Mouse (Mus musculus) kidney, adult 2 months (tissue): ENCODE results near the gene Wdr20. TPM values are rescaled to one million over a fixed set of nuclear protein-coding genes. Genes with fewer than 3 reads are reported as not detected.
A peak's percentile ranks its signal among the peaks of the same experiment; 100 is the strongest.

ENCODE experiments used
- DNase-seq: peaks from one replicate; pipeline ENCODE4 v3.0.0; 2021
- H3K27ac ChIP-seq: fragments of 200-500 bp; 2 replicates; pipeline ENCODE4 v1.5.1; 2012; ENCODE audit warnings: low read depth, low read length, control low read depth, inconsistent platforms; ENCODE audit not compliant: insufficient read depth
- H3K27me3 ChIP-seq: fragments of 200-500 bp; replicated peaks from 2 replicates; pipeline ENCODE4 v1.6.1; 2012; ENCODE audit warnings: mild to moderate bottlenecking, moderate library complexity, low read length, inconsistent platforms; ENCODE audit not compliant: control insufficient read depth, insufficient read depth
- H3K36me3 ChIP-seq: fragments of 200-500 bp; 2 replicates; pipeline ENCODE4 v1.6.1; 2012; ENCODE audit warnings: mild to moderate bottlenecking, moderate library complexity, low read length, inconsistent platforms; ENCODE audit not compliant: control insufficient read depth, insufficient read depth
- H3K4me1 ChIP-seq: fragments of 200-500 bp; 2 replicates; pipeline ENCODE4 v1.6.1; 2011; ENCODE audit warnings: low read length; ENCODE audit not compliant: control insufficient read depth, insufficient read depth
- H3K4me3 ChIP-seq: fragments of 200-500 bp; 2 replicates; pipeline ENCODE4 v1.5.1; 2011; ENCODE audit warnings: mild to moderate bottlenecking, low read depth, low read length, control low read depth; ENCODE audit not compliant: insufficient read depth
- CTCF ChIP-seq: fragments of 200-500 bp; conservative IDR thresholded peaks from 2 replicates; pipeline ENCODE4 v1.5.1; 2011; ENCODE audit warnings: low read depth, mild to moderate bottlenecking, control low read depth, low read length, moderate library complexity, mixed read lengths; ENCODE audit not compliant: insufficient read depth, insufficient read length
- POLR2A ChIP-seq: fragments of 200-500 bp; IDR thresholded peaks from one replicate; pipeline ENCODE4 v1.6.1; 2011; ENCODE audit warnings: low read depth, low read length, control low read depth
- WGBS: fragments of 180-500 bp; shearing (Covaris S2); methylation state at CpG from one replicate; pipeline ENCODE4 v1.1.7; 2018; 5-methylcytosine and 5-hydroxymethylcytosine counted together
- polyA plus RNA-seq: library from polyadenylated mRNA; depleted of rRNA; stranded (reverse); fragments of >200 nt; gene quantifications from 2 replicates; pipeline ENCODE4 v1.2.3, GENCODE M21; 2012; rRNA removed

The Wdr20 gene
- polyA plus RNA-seq, 1 experiment, result 24.0 TPM

- 1% methylated on average over 36 of the region's 36 CpGs for WGBS
- TF ChIP-seq POLR2A (no peak), CTCF (no peak)
- peak; percentile 98 for DNase-seq
- Histone ChIP-seq H3K4me3 (peak overlapping the region; percentile 65), H3K27ac (peak overlapping the region; percentile 78), H3K27me3 (no peaks in the 10 kb centered on the region), H3K4me1 (no peaks in the 10 kb centered on the region; the same call in 1 of the 2 replicates), H3K36me3 (no peaks in the 10 kb centered on the region)
Measured at GRCm38 (mm10) chr12:110845131-110845880, 107.6 kb downstream of the Wdr20 start.

- DNase-seq, result no peak
- WGBS, result 71% methylated on average over 6 of the region's 6 CpGs
- TF ChIP-seq CTCF, result no peak
- TF ChIP-seq POLR2A, result no peak
Measured at GRCm38 (mm10) chr12:110846191-110846765, 108.5 kb downstream of the Wdr20 start.

GRCm38 (mm10) chr12:110850010-110850928 is 112.5 kb downstream of the Wdr20 start, which contains the start of gene Zfp839:
TSS of gene Zfp839 (plus strand) at chr12:110850253.
- peaks cover 8% of the 10 kb centered on the region; the same call in 1 of the 2 replicates for H3K4me1 ChIP-seq
- TF ChIP-seq CTCF (no peak), POLR2A (peak; percentile 22)
- no peaks in the 10 kb centered on the region for H3K36me3 ChIP-seq
- H3K27me3 ChIP-seq, result no peaks in the 10 kb centered on the region
- H3K4me3 ChIP-seq, result peak within 1 kb of the TSS; percentile 87
- DNase-seq, result peak; percentile 92
- under 1% methylated on average over 84 of the region's 89 CpGs for WGBS
- peak within 1 kb of the TSS; percentile 80 for H3K27ac ChIP-seq

More at GRCm38 (mm10) chr12:110846191-110846765, 108.5 kb downstream of the Wdr20 start:
- peaks cover 5% of the 10 kb centered on the region; the same call in 1 of the 2 replicates for H3K4me1 ChIP-seq
- H3K36me3 ChIP-seq, result no peaks in the 10 kb centered on the region
- peak overlapping the region; percentile 67; the same call in 1 of the 2 replicates for H3K27ac ChIP-seq
- no peaks in the 10 kb centered on the region for H3K27me3 ChIP-seq
- peak overlapping the region; percentile 65 for H3K4me3 ChIP-seq

- DNase-seq, result no peak
- H3K4me1 ChIP-seq, result peaks cover 8% of the 10 kb centered on the region; the same call in 1 of the 2 replicates
- peak overlapping the region; percentile 87 for H3K4me3 ChIP-seq
- 5% methylated on average over 9 of the region's 9 CpGs for WGBS
- no peaks in the 10 kb centered on the region for H3K36me3 ChIP-seq
- TF ChIP-seq POLR2A (no peak), CTCF (no peak)
- peak overlapping the region; percentile 80; the same call in 1 of the 2 replicates for H3K27ac ChIP-seq
- no peaks in the 10 kb centered on the region for H3K27me3 ChIP-seq
Measured at GRCm38 (mm10) chr12:110850929-110851256, 113.1 kb downstream of the Wdr20 start.

GRCm38 (mm10) chr12:110851414-110851813 is 113.7 kb downstream of the Wdr20 start:
- H3K27ac ChIP-seq, result no peak overlapping the region
- WGBS, result 79% methylated on average over 12 of the region's 12 CpGs
- H3K4me3 ChIP-seq, result no peak overlapping the region; the same call in 1 of the 2 replicates

GRCm38 (mm10) chr12:110851923-110852322 is 114.2 kb downstream of the Wdr20 start:
- 83% methylated on average over 1 of the region's 1 CpGs for WGBS
- peaks cover 8% of the 10 kb centered on the region; the same call in 1 of the 2 replicates for H3K4me1 ChIP-seq
- H3K4me3 ChIP-seq, result no peak overlapping the region
- no peak overlapping the region for H3K27ac ChIP-seq
- no peaks in the 10 kb centered on the region for H3K27me3 ChIP-seq
- no peak for DNase-seq
- TF ChIP-seq CTCF (no peak), POLR2A (no peak)
- H3K36me3 ChIP-seq, result no peaks in the 10 kb centered on the region

More at GRCm38 (mm10) chr12:110851414-110851813, 113.7 kb downstream of the Wdr20 start:
- TF ChIP-seq POLR2A (no peak), CTCF (no peak)
- no peak for DNase-seq
- Histone ChIP-seq H3K27me3 (no peaks in the 10 kb centered on the region), H3K36me3 (no peaks in the 10 kb centered on the region), H3K4me1 (peaks cover 8% of the 10 kb centered on the region; the same call in 1 of the 2 replicates)

Other genes starting within 250 kb of the Wdr20 start
- 186 and 236 TPM in 2 replicates for gene Dync1h1, start 136.5 kb upstream of the Wdr20 start, polyA plus RNA-seq
- not detected in 2 replicates for gene 1700001K19Rik, start 55.3 kb upstream of the Wdr20 start, polyA plus RNA-seq
- 95.6 and 115 TPM in 2 replicates for gene Hsp90aa1, start 35.2 kb upstream of the Wdr20 start, polyA plus RNA-seq
- gene Mok, start 103.0 kb downstream of the Wdr20 start, polyA plus RNA-seq, result 9.8 and 10.1 TPM in 2 replicates
- gene Zfp839, start 112.3 kb downstream of the Wdr20 start, polyA plus RNA-seq, result 6.9 and 9.0 TPM in 2 replicates
- gene Cinp, start 151.2 kb downstream of the Wdr20 start, polyA plus RNA-seq, result 27.1 and 28.6 TPM in 2 replicates
- gene Tecpr2, start 151.3 kb downstream of the Wdr20 start, polyA plus RNA-seq, result 4.3 and 4.7 TPM in 2 replicates
- gene Ankrd9, start 241.1 kb downstream of the Wdr20 start, polyA plus RNA-seq, result 23.9 and 28.0 TPM in 2 replicates